Mouse (Mus musculus) liver, adult 2 months (tissue): ENCODE data around the gene Trappc2l. TPM values are rescaled to one million over a fixed set of nuclear protein-coding genes. Genes with fewer than 3 reads are reported as not detected.

ENCODE experiments used
- DNase-seq: peaks from one replicate; pipeline ENCODE4 v3.0.0-alpha.2; 2011; ENCODE audit warnings: low read depth, low spot score; ENCODE audit errors: extremely low read depth
- H3K27ac ChIP-seq: fragments of 200-500 bp; replicated peaks from 2 replicates; pipeline ENCODE4 v1.5.1; 2012; ENCODE audit warnings: low read depth, mild to moderate bottlenecking, control low read depth, inconsistent platforms, low read length; ENCODE audit not compliant: insufficient read depth
- H3K27me3 ChIP-seq: fragments of 200-500 bp; 2 replicates; pipeline ENCODE4 v1.6.1; 2012; ENCODE audit warnings: mild to moderate bottlenecking, moderate library complexity, low read length, inconsistent platforms; ENCODE audit not compliant: control insufficient read depth, insufficient read depth
- H3K36me3 ChIP-seq: fragments of 200-500 bp; 2 replicates; pipeline ENCODE4 v1.6.1; 2012; ENCODE audit warnings: low read length, inconsistent platforms; ENCODE audit not compliant: control insufficient read depth, insufficient read depth
- H3K4me1 ChIP-seq: fragments of 200-500 bp; 2 replicates; pipeline ENCODE4 v1.6.1; 2011; ENCODE audit warnings: low read length; ENCODE audit not compliant: control insufficient read depth, insufficient read depth
- H3K4me3 ChIP-seq: fragments of 200-500 bp; 2 replicates; pipeline ENCODE4 v1.5.1; 2011; ENCODE audit warnings: low read depth, mild to moderate bottlenecking, control low read depth, low read length, moderate library complexity; ENCODE audit not compliant: insufficient read depth
- H3K79me2 ChIP-seq: fragments of 200-500 bp; 2 replicates; pipeline ENCODE4 v1.6.1; 2012; ENCODE audit warnings: inconsistent platforms, mild to moderate bottlenecking, low read length, moderate library complexity; ENCODE audit not compliant: control insufficient read depth, insufficient read depth
- H3K9ac ChIP-seq: fragments of 200-500 bp; 2 replicates; pipeline ENCODE4 v1.6.1; 2012; ENCODE audit warnings: low read depth, mild to moderate bottlenecking, control low read depth, inconsistent platforms, low read length
- CTCF ChIP-seq: fragments of 200-500 bp; IDR thresholded peaks from 2 replicates; pipeline ENCODE4 v1.5.1; 2011; ENCODE audit warnings: low read depth, low read length, control low read depth
- POLR2A ChIP-seq: fragments of 200-500 bp; IDR thresholded peaks from 2 replicates; pipeline ENCODE4 v1.6.1; 2011; ENCODE audit warnings: low read length, control low read depth; ENCODE audit not compliant: insufficient read depth; ENCODE audit errors: extremely low read depth
- WGBS: fragments of 180-500 bp; shearing (Covaris S2); methylation state at CpG from one replicate; pipeline ENCODE4 v1.1.7; 2018; 5-methylcytosine and 5-hydroxymethylcytosine counted together
- polyA plus RNA-seq: library from polyadenylated mRNA; depleted of rRNA; stranded (reverse); fragments of >200 nt; gene quantifications from 2 replicates; pipeline ENCODE4 v1.2.3, GENCODE M21; 2012
- total RNA-seq: library from RNA; depleted of rRNA; stranded (reverse); fragments of >200 nt; gene quantifications from 2 replicates; pipeline ENCODE4 v1.2.3, GENCODE M21; 2014

Trappc2l gene
- total and polyA plus RNA-seq, 2 experiments, result 7.4 to 74.7 TPM

GRCm38 (mm10) chr8:122633205-122633604 lies 21.8 kb downstream of the Trappc2l start:
- H3K9ac ChIP-seq, result no peak overlapping the region
- no peak for DNase-seq
- no peaks in the 10 kb centered on the region for H3K79me2 ChIP-seq
- H3K27ac ChIP-seq, result no peak overlapping the region
- H3K27me3 ChIP-seq, result no peaks in the 10 kb centered on the region
- H3K36me3 ChIP-seq, result no peaks in the 10 kb centered on the region
- TF ChIP-seq POLR2A, result no peak
- no peak for TF ChIP-seq CTCF
- 93% methylated on average over 14 of the region's 14 CpGs for WGBS
- no peaks in the 10 kb centered on the region for H3K4me1 ChIP-seq
- H3K4me3 ChIP-seq, result no peak overlapping the region

- 63% methylated on average over 14 of the region's 14 CpGs for WGBS
- Histone ChIP-seq H3K9ac (no peak overlapping the region), H3K4me1 (no peaks in the 10 kb centered on the region), H3K4me3 (no peak overlapping the region), H3K27ac (no peak overlapping the region), H3K36me3 (no peaks in the 10 kb centered on the region), H3K27me3 (no peaks in the 10 kb centered on the region), H3K79me2 (no peaks in the 10 kb centered on the region)
- no peak for DNase-seq
- TF ChIP-seq POLR2A (no peak), CTCF (no peak)
Observed at GRCm38 (mm10) chr8:122635878-122636802, 24.7 kb downstream of the Trappc2l start.

- DNase-seq, result no peak
- WGBS, result 79% methylated on average over 9 of the region's 9 CpGs
Observed at GRCm38 (mm10) chr8:122636803-122637175, 25.3 kb downstream of the Trappc2l start.

GRCm38 (mm10) chr8:122637230-122637629 lies 25.8 kb downstream of the Trappc2l start:
- no peak for TF ChIP-seq POLR2A
- Histone ChIP-seq H3K4me1 (no peaks in the 10 kb centered on the region), H3K4me3 (no peak overlapping the region), H3K9ac (no peak overlapping the region), H3K27ac (no peak overlapping the region), H3K27me3 (no peaks in the 10 kb centered on the region), H3K79me2 (no peaks in the 10 kb centered on the region), H3K36me3 (no peaks in the 10 kb centered on the region)
- no peak for DNase-seq
- 85% methylated on average over 9 of the region's 9 CpGs for WGBS

More at GRCm38 (mm10) chr8:122636803-122637175, 25.3 kb downstream of the Trappc2l start:
- no peaks in the 10 kb centered on the region for H3K36me3 ChIP-seq
- H3K4me1 ChIP-seq, result no peaks in the 10 kb centered on the region
- H3K79me2 ChIP-seq, result no peaks in the 10 kb centered on the region
- H3K27me3 ChIP-seq, result no peaks in the 10 kb centered on the region
- H3K27ac ChIP-seq, result no peak overlapping the region
- no peak overlapping the region for H3K4me3 ChIP-seq
- no peak overlapping the region for H3K9ac ChIP-seq
- TF ChIP-seq POLR2A, result no peak

GRCm38 (mm10) chr8:122638601-122639000 lies 27.2 kb downstream of the Trappc2l start:
- H3K4me1 ChIP-seq, result no peaks in the 10 kb centered on the region
- TF ChIP-seq CTCF, result no peak
- TF ChIP-seq POLR2A, result no peak
- no peak overlapping the region for H3K27ac ChIP-seq
- H3K27me3 ChIP-seq, result no peaks in the 10 kb centered on the region
- WGBS, result 83% methylated on average over 16 of the region's 16 CpGs
- H3K36me3 ChIP-seq, result no peaks in the 10 kb centered on the region
- no peaks in the 10 kb centered on the region for H3K79me2 ChIP-seq
- H3K4me3 ChIP-seq, result no peak overlapping the region
- no peak overlapping the region for H3K9ac ChIP-seq
- no peak for DNase-seq
